Mouse (Mus musculus) megakaryocyte-erythroid progenitor cell, adult 5-6 weeks (primary cell): ENCODE results near the gene Gm4450. TPM values are rescaled to one million over a fixed set of nuclear protein-coding genes. Genes with fewer than 3 reads are reported as not detected.
"Not testable (repeated sequence)": the region's sequence is repeated elsewhere in the genome, so short reads cannot be mapped to it uniquely, and the experiment has no call there.

Source experiments
- ATAC-seq: replicated peaks from 2 replicates; pipeline ENCODE4 v1.8.0; 2016; ENCODE audit warnings: mild to moderate bottlenecking, inconsistent platforms; ENCODE audit not compliant: severe bottlenecking, poor library complexity, low FRiP score, low TSS enrichment
- total RNA-seq, 2 experiments: library from RNA; stranded (forward) in 1 of 2; stranded (reverse) in 1 of 2; fragments of 200-1000, 215-1000 nt in 1 of 2; fragments of >200 nt in 1 of 2; fragmentation: Nextera tagmentation in 1 of 2; gene quantifications; 2 replicates each; pipeline ENCODE4 v1.2.3; 2014 to 2017

Gene Gm4450
- total RNA-seq, 2 experiments from 2014 or later: not detected

DNA sequence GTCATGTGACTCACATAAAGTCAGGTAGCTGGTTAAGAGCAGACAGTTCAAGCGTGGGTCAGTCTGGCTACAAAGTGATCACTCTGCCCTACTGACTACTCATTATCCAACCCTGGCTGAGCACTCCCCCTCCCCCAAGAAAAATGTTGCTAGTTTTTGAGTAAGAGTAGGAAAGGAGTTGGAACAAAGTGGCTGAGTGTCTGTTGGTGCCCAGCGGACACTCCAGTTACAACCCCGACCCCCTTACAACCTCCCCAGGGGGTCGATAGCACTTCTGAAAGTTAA lies 37.2 kb downstream of the Gm4450 start:
- no peak for ATAC-seq

DNA sequence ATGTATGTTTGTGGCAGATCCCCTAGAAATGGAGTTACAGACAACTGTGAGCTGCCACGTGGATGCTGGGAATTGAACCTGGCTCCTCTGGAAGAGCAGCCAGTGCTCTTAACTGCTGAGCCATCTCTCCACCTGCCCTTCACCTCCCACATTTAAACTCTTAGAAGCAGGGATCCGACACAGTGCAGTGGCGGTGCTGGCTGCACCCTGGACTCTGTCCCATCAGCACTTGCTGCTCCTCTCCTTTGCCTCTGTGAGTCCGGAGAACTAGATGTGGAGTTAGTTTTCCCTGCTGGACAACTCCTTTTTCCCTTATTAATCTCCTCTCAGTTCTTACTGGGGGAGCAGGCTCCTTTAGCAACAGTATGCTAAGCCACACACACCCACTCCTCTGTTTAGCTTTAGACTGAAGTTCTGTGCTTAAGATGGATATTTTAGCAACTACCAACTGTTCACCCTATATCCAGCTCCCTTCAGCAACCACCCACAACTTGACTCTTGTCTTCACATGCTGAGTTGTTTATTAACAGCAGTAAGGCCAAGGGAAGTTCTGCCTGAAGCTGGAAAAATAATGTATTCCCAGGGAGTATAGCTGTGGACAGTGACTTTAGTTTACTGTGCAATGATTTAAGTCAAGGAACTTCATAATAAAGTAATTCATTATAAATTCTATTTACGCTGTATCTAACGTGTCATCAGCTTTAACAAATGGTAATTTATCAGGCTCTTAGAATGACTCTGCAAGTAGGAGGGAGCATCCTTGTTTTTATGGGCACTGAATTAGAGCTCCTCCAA lies 37.7 kb downstream of the Gm4450 start:
- no peak for ATAC-seq

DNA sequence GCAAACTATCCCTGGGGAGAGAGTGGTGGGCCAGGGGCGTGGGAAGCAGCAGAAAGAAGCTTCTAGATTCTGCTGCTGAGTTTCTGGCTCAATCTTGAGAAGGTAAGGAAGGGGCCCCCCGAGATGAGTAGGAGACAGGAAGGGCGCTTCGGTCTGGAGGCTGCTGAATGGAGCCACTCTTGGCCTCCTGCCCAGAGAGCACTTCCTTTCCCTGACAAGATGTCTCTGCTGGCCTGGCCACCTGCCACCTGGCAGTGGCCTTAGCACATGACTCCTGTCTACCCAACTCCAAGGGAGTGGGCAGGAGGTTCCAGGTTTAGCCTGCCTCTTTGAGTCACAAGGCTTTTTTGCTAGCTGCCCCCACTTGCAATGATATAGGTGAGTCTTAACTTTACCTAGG lies 39.6 kb downstream of the Gm4450 start:
- ATAC-seq: peak; percentile 75

DNA sequence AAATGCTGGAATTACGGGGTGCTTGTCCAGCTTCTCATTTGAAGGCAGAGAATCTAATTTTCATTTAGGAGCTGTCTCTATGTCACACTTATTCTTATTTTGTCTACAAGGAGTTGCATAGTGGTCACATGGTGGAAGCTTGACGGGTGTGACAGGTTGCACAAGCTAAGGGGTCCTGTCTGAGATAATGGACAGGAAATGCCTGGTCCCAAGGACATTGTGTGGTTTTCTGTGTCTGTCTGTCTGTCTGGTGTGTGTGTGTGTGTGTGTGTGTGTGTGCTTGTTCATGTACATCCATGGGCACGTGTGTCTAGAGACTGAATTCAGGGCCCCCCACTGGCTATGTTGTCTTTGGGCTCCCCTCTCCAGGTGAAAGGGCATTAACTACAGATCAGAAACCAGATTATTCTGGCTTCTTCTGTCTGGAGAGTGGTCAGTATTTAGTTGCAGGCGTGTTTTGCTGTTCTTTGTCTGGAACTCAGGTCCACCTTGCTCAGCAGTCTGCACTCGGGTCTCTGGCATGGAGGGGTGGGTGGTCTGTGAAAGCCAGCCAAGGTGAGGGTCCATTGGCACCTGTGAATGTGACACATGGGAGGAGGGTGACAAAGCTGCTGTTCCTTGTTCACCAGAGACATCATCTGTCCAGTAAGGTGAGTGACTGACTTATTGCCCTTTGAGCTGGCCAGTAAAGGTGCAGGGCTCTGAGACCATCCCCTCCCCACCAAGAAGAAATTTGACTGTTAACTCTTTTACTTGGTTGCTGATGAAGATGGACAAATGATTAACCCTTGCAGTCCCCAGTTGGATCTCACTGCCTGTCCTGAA lies 40.3 kb downstream of the Gm4450 start:
- ATAC-seq: no peak

DNA sequence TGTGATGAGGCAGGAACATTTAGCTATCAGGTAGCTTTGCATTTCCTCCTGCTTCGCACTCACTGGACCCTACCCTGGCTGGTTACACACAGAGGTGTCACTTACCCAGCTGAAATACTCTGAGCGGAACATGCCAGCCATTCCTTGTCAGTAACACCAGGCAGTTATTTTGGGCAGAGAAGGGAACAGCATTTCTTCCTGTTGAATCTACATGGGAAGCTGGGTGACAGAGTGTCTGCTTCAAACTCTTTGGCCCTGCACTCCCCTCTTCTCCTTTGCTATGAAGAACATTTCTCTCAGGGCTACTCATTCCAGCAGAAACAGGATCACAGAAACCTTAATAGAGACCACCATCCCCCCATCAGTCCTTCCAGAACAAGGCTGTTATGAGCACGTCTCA lies 42.6 kb downstream of the Gm4450 start:
- ATAC-seq: no peak

DNA sequence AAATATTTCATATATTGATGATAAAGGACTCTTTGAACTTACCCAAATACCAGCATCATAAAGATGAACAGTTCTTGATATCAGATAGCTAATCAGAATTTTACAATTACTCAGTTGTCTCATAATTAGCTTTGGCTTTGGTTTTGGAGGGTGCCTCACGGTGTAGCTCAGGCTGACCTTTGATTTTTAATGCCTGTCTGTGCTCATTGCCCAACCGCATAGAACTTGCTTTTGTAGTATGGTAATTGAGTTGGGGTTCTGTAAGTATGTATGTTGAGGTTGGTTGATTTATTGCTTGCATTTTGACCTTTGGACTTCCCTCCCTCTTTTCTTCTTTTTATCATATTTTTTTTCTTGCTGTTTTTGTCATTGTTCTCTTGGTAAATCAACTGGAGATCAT lies 43.2 kb downstream of the Gm4450 start:
- ATAC-seq: no peak

DNA sequence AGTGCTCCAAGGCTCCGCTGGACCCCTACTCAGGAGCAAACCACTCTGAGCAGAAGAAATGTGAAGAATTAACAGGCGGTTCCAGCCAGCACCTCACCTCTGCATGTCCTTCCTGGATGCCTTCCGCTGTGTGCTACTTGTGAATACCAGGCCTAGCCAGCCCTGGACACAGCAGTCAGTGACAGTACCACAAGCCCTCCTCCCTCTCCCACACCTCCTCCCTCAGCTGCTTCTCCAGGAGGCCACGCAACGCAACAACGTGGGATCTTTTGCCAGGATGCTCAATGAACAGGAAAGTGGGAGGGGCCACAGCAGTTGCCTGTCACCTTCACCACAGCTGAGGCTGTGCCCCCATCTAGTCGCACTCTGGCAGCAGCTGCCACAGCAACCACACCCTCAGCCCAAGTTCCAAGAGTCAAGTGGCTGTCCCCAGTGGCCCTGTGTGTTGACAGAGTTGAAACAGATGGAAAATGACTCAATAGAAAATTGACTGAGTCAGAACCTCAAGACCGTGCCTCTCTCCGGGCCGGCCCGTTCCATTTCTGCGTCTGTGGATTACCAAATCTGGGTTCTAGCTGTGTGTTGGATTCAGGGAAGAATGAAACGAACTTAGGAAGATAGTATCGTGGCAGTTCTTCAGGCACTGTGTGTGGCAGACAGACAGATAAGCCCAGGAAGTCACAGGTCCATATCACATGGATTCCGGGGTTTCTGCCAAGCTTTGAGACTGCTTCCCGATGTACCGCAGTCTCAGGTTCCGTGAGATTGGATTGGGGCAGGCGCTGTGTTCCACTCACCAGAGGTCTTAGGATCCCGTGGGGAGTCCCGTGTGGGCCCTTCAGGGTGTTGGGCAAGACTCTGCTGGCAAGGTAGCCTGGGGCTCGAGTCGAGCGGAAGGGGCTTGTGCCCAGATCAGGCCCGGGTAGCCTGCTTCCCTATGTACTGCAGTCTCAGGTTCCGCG lies 46.0 kb downstream of the Gm4450 start:
- ATAC-seq: peak; percentile 73

DNA sequence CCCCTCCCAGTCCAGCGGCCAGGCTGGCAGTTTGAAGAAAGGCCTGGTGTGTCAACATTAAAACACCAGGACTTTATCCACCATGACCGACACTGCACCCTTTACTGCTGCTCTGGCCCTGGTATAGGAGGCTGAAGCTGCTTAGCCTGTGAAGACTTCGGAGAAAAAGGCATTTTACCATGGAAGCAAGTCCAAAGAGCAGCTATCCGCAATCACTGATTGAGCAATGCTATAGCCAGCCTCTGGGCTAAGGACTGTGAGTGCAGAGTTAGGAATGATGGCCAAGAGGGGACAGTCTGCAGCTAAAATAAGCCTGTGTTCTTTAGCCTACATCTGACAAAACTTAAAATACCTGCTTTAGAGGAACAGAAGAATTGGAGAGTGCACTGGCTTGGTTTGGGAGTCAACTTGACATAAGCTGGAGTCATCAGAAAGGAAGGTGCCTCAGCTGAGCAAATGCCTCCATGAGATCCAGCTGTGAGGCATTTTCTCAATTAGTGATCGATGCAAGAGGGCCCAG lies 49.6 kb downstream of the Gm4450 start:
- ATAC-seq: not testable (repeated sequence)

DNA sequence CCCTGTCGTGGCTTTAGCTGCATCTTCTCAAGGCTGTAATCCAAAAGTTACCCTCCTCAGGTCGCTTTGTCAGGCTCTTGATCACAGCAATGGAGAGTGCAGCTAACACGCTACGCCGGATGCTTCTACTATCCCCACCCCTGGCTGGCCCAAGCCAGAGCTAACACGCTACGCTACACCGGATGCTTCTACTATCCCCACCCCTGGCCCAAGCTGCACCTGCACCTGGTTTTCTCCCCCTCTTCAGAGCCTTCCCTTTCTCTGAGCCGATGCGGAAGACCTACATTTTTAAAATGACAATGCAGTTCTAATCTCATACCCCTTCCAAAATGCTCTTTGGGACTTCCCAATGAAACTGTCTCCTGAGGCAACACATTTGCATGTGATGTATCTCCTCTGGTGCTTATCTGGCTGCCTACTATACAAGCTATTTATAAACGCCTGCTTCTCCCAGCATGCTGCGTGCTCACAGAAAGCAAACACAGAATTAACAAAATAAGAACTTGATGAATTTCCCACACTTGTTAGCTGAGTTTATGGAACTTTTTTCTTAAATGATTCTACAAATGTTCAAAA lies 50.3 kb downstream of the Gm4450 start:
- ATAC-seq: not testable (repeated sequence)

DNA sequence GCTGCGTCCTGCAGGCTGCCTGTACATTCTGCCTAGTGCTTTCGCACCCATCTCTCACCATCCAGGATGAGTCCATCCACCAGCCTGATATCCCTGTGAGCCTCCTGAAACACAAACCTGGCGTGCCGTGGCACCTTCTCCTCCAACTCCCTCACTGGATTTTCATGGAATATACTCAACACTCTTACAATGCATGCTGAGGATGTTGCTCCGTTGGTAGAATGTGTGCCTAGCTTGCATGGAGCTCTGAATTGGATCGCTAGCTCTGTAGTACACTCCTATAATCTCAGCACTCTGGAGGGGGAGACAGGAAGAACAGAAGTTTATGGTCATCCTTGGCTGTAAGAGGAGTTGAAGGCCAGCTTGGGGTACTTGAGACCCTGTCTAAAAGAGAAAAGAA lies 51.0 kb downstream of the Gm4450 start:
- not testable (repeated sequence) for ATAC-seq

DNA sequence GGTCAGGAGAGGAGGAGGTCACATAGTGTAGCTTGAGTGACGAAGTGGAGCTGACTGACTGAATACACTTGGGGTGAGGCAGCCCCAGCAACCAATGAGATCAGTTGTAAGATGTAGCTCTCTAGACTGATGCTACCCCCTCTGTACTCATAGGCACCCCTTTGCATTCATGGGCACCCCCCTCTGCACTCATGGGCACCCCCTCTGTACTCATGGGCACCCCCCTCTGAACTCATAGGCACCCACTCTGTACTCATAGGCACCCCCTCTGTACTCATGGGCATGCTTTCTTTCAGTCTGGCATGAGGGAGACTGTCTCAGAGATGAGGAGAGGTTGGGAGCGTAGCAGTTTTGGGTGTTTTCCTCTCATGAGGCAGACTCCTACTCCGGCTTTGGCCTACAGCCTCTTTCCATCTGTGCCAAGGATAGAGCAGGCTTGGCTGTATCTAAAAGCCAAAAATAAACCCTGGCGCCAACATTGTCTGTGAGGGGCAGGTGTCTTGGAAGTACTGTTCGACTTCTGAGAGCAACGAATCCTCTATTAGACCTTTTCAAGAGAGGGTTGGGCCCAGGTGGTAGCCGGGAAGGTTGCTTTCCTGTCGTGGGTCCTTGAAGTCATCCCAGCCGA lies 52.5 kb downstream of the Gm4450 start:
- ATAC-seq: not testable (repeated sequence)

Other genes with a start within 250 kb of the Gm4450 start
- gene Reg4, start 235.0 kb downstream of the Gm4450 start, total RNA-seq (2014; fragmentation: Nextera tagmentation): 0.90 TPM in 1 of 2 replicates, not detected in the other
- not detected in 2 replicates for gene Reg4, start 235.0 kb downstream of the Gm4450 start, total RNA-seq (2017)
- gene Hmgcs2, start 176.7 kb downstream of the Gm4450 start, total RNA-seq (2014; fragmentation: Nextera tagmentation): 0.79 and 1.5 TPM in 2 replicates
- 0.09 and 1.3 TPM in 2 replicates for gene Hmgcs2, start 176.7 kb downstream of the Gm4450 start, total RNA-seq (2017)
- 83.5 and 118 TPM in 2 replicates for gene Phgdh, start 117.1 kb downstream of the Gm4450 start, total RNA-seq (2014; fragmentation: Nextera tagmentation)
- 222 and 272 TPM in 2 replicates for gene Phgdh, start 117.1 kb downstream of the Gm4450 start, total RNA-seq (2017)
- not detected in 2 replicates for gene Zfp697, start 74.7 kb downstream of the Gm4450 start, total RNA-seq (2014; fragmentation: Nextera tagmentation)
- 0.19 TPM in 1 of 2 replicates, not detected in the other for gene Zfp697, start 74.7 kb downstream of the Gm4450 start, total RNA-seq (2017)
- gene Hsd3b4, start 53.4 kb upstream of the Gm4450 start, total RNA-seq (2014; fragmentation: Nextera tagmentation): not detected in 2 replicates
- not detected in 2 replicates for gene Hsd3b4, start 53.4 kb upstream of the Gm4450 start, total RNA-seq (2017)
- not detected in 2 replicates for gene Gm10681, start 131.7 kb upstream of the Gm4450 start, total RNA-seq (2014; fragmentation: Nextera tagmentation)
- not detected in 2 replicates for gene Gm10681, start 131.7 kb upstream of the Gm4450 start, total RNA-seq (2017)
- not detected in 2 replicates for gene Hsd3b5, start 173.1 kb upstream of the Gm4450 start, total RNA-seq (2014; fragmentation: Nextera tagmentation)
- not detected in 2 replicates for gene Hsd3b5, start 173.1 kb upstream of the Gm4450 start, total RNA-seq (2017)